Mouse (Mus musculus): ENCODE measurements around the gene Phldb1.

Gene Phldb1

GRCm38 (mm10) chr9:44708925-44709324 is 26.1 kb downstream of the Phldb1 start:
- DNase-seq (ENCODE audit: extremely low spot score) = no peak

DNA sequence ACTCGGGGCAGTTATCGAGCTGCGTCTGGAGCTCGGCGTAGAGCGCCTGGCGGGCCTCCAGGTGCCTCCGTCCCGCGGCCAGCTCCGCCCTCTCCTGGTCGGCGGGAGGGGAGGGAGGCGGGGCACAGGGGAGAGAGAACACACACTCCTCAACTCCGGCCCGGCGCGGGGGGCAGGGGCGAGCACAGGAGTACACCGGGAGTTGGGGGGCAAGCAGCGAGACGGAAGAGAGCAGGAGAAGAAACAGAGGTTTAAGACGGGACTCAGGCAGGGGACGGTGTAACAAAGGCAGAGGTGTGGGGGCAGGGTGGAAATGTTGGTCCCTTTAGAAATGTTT is 26.6 kb downstream of the Phldb1 start:
- peak; percentile 66 for DNase-seq (ENCODE audit: extremely low spot score)

- no peak for DNase-seq (ENCODE audit: extremely low spot score)
These were observed 27.1 kb downstream of the Phldb1 start for GRCm38 (mm10) chr9:44707749-44708428.

DNA sequence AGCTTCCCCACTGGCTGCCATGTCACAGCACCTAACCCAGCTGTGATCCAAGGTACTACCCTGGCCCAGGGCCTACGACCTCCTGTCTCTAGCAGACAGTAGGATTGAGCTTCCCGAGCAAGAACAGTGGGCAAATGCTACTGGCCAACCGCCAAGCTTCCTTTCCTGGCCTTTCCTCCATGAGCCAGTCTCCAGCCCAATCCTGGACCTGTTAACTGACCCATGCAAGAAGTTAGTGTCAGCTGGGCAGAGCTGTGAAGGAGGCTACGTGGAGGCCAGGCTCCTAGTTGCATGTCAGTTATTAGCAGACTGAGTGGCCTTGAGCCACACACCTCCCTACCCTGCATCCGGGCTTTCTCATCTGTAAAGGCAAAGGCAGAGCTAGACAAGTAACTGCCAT is 35.3 kb downstream of the Phldb1 start:
- DNase-seq (ENCODE audit: extremely low spot score) = no peak

- no peak for DNase-seq (ENCODE audit: extremely low spot score)
These were observed 35.8 kb downstream of the Phldb1 start for GRCm38 (mm10) chr9:44699196-44699595.

DNA sequence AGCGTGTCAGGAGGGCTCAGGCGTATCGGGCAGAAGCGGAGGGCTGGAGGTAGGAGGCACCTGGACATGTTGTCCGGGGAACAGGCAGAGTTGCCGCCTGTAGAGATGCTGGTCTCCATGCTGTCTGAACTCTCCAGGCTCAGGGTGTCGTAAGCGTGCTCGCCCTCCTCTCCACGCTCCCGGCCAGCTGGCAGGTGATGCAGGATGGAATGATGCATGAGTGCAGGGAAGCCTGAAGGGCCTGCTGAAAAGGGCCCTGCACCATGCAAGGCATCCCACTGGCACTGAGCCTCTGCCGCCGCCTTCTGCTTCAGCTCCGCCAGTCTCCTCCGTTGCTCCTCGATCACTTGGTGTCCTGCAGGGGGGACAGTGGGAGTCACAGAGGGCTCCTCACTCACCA is 37.1 kb downstream of the Phldb1 start:
- no peak for DNase-seq (ENCODE audit: extremely low spot score)

DNA sequence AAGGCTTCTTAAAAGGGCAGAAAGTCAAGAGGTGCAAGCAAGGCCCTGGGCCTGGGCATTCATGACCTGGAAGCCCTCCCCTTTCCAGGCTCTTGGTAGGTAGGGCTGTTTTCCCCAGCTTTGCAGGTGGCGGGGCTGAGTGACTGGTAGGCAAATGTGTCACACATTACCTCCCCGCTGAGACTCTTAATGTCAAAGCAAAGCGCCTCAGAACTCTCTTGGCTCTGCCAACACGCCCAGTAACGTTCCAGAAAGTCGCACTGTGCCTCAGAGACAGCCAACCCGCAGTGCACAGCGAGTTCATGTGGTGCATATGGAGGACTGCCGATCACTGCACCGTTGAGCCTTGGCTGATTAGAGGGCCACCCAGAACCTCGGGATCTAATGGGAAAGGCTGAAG is 41.9 kb downstream of the Phldb1 start:
- DNase-seq (ENCODE audit: extremely low spot score) = no peak

DNA sequence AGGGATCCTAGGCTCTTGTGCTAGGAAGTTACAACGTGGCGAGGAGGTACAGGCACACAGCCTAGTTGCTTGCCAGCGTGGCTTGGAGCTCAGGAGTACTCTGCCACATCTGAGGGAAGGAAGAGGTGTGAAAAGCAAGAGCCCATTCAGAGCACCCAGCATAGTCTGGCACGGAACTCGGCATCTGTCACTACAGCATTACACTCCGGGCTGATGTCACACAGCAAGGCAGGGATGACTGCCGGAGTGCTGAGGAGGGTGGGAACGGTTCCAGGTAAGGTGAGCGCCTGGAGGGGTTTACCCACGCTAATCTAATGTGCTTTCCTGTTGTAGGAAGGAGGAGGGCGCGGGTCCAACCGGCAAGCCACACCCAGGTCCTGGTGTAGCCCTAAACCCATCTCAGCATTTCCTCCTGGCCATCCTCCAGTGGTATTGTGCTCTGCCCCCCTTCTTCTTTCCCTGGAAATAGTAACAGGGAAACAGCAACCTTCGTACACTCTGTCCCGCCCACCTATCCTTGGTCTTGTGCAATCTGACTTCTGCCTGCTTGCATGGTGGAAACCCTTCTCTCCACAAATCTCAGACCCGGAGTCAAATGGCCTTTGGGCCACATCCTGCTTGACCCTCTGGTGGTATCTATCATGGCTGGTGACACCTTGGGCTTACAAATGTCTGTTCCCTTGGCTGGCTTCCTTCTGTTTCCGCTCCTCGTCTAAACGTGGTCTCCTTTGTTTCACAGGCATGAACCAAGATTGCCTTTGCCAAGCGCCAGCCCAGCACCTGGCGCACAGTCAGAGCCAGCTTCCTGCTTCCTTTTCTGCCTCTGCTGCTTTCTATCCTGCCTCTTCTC is 43.1 kb downstream of the Phldb1 start:
- no peak for DNase-seq (ENCODE audit: extremely low spot score)

DNA sequence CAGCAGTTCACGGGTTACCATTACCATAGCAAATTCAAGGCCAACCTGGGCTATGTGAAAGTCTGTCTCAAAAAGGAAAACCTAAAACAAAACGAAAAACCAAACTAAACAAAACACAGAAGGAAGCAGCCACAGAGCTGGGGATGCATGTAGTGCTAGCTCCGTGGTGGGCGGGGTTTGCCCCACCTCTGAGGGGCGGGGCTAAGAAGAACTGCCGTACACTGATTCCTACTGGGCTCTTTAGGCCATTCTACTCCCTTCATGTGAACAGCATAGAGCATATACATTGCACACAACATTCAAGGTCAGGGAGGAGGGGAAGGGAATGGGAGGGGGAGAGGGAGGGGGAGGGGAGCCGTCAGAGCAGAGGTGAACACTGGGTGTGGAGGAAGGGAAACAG is 44.4 kb downstream of the Phldb1 start:
- DNase-seq (ENCODE audit: extremely low spot score) = no peak

GRCm38 (mm10) chr9:44688013-44688412 is 47.0 kb downstream of the Phldb1 start:
- no peak for DNase-seq (ENCODE audit: extremely low spot score)

GRCm38 (mm10) chr9:44686638-44687037 is 48.4 kb downstream of the Phldb1 start:
- peak; percentile 15 for DNase-seq (ENCODE audit: extremely low spot score)

DNA sequence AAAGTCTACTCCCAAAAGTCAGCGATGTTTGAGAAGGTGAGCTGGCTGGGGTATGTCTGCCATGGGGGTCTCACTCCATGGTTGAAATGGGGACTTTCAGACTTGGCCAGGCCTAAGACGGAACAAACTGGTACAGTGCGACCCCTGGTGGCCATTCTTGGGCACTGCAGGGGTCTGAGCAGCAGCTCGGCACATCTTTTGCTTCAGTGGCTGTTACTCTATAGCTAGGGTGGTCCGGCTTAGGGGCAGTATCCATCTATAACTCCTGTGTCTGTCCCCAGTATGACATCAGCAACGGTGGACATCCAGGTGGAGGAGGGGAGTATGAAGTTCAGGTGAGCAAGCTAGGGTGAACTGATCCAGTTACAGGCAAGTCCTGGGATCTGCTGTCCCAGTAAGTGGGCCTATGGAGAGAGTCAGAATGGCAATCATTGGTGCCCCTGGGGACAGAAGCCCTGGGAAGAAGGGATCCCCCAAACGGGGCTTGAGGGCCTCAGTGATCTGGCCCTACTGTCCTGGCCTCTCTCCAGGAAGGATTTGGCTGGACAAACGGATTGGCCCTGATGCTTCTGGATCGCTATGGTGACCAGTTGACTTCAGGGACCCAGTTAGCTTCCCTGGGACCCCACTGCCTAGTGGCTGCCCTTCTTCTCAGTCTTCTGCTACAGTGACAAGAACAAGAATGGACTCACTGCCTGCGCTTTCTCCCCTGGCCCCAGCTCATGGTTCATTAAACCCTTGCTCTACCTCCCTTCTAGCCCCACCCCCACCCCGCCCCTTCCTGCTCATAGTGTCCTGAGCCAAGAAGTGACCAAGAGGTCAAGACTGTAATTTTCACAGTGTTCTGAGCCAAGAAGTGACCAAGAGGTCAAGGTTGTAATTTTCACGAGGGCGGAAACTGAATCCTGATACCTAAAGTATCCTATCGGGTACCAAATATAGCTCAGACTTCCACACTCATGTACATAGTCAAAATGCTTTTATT is 49.4 kb downstream of the Phldb1 start:
- peak; percentile 79 for DNase-seq (ENCODE audit: extremely low spot score)

DNA sequence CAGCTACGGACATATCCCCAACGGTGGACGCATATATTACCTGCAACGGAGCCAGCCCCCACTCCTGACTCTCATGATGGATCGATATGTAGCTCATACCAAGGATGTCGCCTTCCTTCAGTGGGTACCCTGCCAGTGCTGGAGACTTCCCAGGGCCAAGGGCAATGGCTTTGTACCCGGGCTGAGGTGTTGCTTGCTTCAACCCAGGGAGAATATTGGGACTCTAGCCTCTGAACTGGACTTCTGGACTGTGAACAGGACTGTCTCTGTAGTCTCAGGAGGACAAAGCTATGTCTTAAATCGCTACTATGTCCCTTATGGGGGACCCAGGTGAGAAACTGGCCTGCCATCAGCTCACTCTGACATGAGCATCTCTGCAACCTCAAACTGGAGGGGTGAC is 52.0 kb downstream of the Phldb1 start:
- DNase-seq (ENCODE audit: extremely low spot score) = no peak

GRCm38 (mm10) chr9:44679565-44679964 is 55.4 kb downstream of the Phldb1 start:
- DNase-seq (ENCODE audit: extremely low spot score) = no peak

- no peak for DNase-seq (ENCODE audit: extremely low spot score)
These were observed 56.6 kb downstream of the Phldb1 start for GRCm38 (mm10) chr9:44678288-44678871.

GRCm38 (mm10) chr9:44673005-44673404 is 62.0 kb downstream of the Phldb1 start, which contains the start of gene Treh:
Treh (plus strand) TSS chr9:44673233.
- DNase-seq (ENCODE audit: extremely low spot score) = no peak

DNA sequence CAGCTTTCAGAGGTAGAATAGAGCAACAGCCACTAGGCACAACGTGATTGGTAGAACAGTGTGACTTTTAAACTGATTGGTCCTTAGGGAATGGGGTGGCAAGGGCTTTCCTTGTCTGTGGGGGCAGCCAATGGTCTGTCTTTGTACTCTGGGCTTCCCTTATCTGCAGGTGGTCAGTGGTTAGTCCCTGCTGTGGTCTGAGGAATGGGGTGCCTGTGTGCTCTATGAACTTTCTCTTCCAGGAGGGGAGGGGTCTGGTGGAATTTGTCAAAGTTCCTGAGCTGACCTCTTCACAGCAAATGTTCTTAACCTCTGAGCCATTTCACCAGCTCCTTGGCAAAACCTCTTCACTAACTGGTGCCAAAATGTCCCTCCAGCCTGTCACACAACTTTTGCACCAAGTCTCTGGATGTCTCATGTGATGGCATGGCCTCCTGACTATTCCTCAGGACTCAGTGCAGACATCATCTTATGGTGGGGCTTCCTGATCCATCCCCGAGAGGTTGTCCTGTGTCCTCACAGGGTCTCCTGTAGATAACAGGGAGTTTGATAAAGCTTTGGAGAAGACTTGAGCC is 62.6 kb downstream of the Phldb1 start:
- no peak for DNase-seq (ENCODE audit: extremely low spot score)

DNA sequence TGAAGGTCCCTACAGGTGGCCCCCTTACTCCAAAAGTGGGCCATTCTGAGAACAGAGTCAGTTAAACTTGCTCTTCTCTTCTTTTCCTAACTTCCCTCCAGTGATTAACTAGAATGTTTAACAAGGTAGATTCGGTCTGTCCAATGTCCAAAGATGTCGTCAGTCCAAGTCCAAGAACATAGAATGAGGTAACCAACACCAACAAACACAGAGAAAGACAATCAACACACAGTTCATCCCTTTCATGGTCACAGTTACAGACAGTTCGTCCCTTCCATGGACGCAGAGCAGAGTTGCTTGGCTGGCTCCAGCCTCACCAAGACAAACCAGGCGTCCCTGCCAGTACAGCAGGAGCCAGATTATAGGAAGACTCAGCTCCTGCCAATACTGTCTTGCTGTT is 63.6 kb downstream of the Phldb1 start:
- no peak for DNase-seq (ENCODE audit: extremely low spot score)

DNA sequence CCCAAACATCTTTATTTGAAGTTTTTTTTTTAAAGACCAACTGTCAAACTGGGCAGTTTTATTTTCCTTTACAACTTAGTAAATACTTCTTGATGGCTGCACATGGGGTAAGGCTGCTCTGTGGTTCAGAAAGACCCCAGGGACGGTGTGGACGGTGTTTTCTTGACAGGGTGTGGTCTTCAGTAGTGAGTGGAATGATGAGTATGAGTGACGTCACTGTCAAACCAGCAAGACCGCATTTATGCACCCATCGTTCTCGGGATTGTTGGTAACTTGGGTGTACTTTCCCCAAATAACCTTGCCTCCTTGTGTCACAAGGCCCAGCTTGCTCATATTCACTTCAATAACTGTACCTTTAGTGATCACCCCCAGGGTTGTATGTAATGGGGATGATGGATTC is 71.3 kb downstream of the Phldb1 start:
- no peak for DNase-seq (ENCODE audit: extremely low spot score)

- DNase-seq (ENCODE audit: extremely low spot score) = peak; percentile 70
These were observed 79.6 kb downstream of the Phldb1 start for GRCm38 (mm10) chr9:44655098-44656066.
